Mouse (Mus musculus) B cell, adult 2 months (primary cell): ENCODE measurements at regions not wholly inside any gene's neighbourhood (a gene's known extent, or its start where the extent isn't known, plus 50 kb on each side); places are given as distances from the start of the nearest gene placed in this dataset.

Experiments used
- DNase-seq, 2 experiments: peaks; one replicate each; pipeline ENCODE4 v3.0.0; 2022

DNA sequence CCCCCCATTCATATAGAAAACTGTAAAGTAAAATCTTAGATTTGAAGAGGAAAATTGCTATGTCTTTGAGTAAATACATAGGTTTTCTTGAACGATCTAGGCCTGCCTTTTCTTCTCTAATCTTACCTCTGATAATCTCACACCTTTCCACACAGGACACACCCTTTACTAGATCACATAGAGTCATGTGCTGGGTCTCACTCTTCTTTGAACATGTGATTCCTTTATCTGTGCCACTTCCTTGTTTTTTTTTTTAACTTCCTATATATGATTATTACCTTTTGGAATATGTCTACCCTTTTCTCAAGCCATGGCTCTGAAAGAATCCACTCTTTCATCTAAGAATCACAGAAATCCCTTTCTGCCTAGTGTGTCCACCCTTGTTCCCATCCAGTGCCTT lies 136.2 kb downstream of the Klf5 start:
- no peak for DNase-seq

- no peak for DNase-seq
Observed at GRCm38 (mm10) chr14:99435512-99435911, 137.0 kb downstream of the Klf5 start.

- no peak for DNase-seq
Observed at GRCm38 (mm10) chr14:99436051-99436450, 137.6 kb downstream of the Klf5 start.

DNA sequence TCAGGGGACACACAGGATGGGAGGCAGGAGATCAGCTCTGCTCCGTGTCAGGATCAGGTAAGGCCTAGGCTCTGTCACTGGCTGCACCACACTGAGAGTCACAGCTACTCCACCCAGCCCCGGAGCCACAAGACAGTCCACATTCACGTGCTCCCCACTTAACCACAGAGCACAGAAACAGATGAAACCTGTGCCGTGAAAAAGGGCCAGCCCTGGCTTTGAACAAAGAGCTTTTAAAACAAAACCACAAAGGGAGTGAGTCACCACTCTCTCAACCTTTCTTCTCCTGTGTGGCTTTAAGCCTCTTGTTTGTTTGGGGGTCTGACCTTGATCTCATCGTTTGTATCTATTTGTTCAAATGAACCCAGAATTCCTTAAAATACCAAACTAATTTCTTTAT lies 150.6 kb downstream of the Klf5 start:
- no peak for DNase-seq

DNA sequence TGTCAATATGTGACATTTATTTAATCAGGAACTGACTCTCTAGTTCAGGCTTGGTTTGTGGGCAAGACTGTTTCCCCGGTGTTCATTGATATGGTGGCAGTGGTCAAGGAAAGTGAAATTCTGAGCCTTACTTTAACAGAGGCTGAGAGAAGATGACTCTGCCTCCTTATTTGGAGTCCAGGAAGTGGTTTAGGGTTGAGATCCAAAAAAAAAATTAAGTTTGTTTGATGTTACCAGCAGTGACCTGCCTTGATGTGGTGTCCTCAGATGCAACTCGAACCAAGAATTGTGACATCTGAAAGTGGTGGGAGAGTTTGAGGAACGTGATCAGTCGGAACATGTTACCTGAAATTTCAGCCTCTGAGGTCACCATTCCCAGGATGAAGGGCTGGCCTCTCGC lies 151.4 kb downstream of the Klf5 start:
- no peak for DNase-seq

GRCm38 (mm10) chr14:99451110-99451795 lies 152.8 kb downstream of the Klf5 start:
- DNase-seq: no peak

DNA sequence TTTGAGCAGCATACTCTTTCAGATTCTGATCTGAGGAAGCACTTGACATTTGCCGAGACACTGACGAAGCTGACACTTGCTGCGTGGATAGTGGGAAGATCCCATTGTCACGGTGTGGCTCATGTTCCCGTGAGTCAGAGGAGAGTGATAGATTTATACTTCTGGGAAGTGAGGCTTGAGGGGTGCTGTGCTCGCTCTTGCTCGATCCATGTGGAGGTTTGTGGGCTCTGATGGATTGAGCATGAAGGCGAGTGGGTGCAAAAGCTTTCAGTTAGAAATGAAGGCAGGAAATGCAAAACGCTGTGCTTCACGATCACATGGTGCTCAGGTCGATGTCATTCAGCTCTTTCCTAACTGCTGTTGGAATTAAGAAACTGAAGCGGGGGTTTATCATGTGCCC lies 155.4 kb downstream of the Klf5 start:
- DNase-seq: no peak

- no peak for DNase-seq
Observed at GRCm38 (mm10) chr14:99456555-99456954, 158.1 kb downstream of the Klf5 start.

DNA sequence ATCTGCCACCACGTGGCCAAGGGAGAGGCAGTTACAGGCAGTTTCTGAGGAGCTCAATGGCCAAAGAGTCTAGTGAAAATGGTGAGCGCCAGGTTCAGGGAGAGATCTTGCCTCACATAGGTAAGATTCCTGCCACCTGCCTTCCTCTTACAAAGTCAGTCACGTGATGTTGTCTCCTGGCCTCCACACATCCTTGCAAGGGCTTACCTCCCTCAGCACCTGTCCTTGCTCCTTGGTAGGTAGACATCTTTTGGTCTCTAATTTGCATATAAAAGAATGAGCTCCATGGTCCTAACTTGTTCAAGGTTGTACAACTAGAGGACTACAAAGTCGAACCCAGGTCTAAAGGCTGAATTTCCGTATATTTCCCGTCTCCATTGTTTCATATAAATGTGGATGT lies 159.1 kb downstream of the Klf5 start:
- no peak for DNase-seq

DNA sequence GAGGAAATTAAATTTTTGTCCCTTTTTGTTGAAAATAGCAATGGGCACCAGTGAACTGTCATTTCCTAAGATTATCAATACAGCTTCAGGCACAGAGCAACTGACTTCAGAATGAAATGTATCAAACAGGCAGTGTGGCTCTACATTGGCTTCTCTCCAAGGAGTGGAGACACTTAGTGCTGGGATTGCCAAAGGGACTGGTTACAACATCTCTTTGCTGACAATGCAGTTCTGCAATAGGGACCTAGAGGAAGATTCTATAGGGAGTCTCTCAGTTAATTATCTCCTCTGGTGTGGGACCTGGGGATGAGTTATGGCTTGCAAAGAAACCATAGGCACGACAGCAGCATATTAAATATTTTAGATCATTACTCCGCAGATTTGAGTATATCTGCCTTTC lies 173.6 kb downstream of the Klf5 start:
- no peak for DNase-seq

- DNase-seq: no peak
Observed at GRCm38 (mm10) chr14:99475271-99475670, 176.8 kb downstream of the Klf5 start.

DNA sequence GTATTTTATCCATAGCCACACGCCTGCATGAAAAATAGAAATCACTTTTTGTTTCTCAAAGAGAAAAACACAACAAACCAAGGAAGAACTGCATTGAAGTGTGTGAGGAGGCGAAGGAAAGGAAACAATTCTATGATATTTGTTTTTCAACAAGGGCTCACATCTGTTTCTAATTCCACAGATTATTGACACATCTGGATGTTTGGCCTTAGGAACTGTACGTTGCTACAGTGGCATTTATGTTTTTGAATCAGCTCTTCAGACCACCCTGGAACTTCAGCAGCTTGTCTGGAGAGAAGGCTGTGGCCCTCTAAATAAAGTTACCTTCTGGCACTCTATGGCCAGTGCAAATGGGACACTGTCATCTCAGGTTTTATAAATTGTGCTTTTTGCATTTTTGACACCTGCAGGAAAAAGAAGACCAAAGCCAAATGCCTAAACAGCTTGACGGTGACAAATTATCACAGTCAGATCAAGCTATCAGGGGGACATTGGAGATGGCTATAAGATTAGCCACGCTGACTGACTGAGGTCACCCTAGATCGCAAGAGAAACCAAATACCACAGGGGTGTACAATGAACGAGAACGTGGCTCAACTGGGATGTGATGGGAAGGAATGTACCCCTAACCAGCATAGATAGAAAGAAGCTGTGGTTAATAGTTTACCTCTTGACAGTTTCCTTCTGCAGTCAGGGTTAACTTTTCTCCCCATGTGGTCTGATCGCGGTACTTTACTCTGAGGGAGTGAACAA lies 182.0 kb downstream of the Klf5 start:
- DNase-seq: no peak

GRCm38 (mm10) chr14:99487981-99488380 lies 189.5 kb downstream of the Klf5 start:
- DNase-seq: no peak

DNA sequence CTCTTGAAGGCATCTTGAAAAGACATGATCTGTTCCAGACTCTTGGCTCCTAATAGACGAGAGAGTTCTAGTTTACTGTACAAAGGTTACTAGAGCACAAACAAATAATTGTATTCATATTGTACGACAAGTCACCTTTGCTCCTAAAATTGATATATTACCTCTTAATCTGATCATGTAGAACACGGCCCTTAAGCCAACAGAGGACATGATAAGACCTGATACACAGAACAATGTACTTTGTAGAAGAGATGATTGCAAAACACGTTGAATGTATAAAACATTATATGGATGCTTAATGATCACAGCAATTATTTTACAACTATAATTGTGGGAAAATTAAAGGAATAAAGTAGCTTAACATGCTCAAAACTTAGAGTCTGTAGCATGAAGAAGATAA lies 194.7 kb downstream of the Klf5 start:
- DNase-seq: no peak

DNA sequence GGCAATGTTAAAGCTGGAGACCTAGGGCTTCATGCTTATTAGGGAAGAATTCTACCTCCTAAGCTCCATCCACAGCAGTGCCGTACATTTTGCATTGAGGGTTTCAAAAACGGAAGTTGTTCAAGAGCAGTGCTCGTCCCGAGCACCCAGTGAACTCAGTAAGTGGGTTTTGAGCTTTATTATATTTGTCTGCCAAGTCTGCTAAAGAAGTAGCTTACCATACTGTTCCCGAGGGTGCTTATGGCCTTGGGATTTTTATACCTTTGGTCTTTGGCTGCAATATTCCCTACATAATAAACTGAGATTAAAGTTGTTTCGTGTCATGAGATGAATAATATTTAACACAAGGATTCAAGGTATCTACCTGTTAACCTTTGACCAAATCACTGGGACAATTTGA lies 195.2 kb downstream of the Klf5 start:
- DNase-seq: no peak

- no peak for DNase-seq
Observed at GRCm38 (mm10) chr14:99499502-99500266, 201.2 kb downstream of the Klf5 start.

GRCm38 (mm10) chr14:99504909-99505308 lies 206.4 kb downstream of the Klf5 start:
- DNase-seq: no peak

GRCm38 (mm10) chr14:99509696-99510536 lies 211.4 kb downstream of the Klf5 start:
- no peak for DNase-seq

DNA sequence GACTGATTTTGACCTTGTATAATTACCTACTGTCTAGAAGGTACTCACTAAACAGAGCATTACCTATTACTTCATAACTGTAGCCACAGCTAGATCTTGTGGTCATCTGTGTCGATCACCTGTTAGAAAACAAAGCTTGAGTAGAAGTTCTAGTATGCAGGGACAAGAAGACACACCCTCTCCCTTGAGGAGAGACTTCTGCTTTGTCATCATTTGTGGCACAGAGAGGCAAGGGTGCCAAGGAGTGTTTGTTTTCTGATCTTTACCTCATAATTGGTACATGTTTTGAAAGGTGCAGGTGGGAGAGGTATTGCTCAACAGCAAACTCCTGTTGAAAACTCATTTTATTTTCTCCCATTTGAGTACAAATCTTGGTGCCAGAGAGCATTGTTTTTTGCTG lies 217.0 kb downstream of the Klf5 start:
- DNase-seq: no peak

DNA sequence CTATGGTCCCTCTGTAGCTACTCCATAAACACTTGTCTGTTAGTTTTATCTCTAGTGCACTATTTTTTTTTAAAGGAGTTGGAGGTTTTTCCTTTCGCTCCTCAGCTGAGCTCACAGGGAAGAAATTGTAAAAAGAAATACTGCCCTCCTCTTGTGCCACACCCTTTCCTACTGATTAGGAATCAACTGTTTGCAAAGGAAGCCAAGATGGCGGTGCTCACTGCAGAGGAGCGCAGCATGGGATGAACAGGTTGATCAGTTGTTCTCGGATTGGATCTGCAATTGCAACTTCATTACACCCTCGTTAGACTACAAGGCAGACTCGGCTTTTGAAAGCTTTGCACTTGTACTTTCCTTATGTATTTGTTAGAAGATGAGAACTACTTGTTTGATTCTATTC lies 218.2 kb downstream of the Klf5 start:
- no peak for DNase-seq

DNA sequence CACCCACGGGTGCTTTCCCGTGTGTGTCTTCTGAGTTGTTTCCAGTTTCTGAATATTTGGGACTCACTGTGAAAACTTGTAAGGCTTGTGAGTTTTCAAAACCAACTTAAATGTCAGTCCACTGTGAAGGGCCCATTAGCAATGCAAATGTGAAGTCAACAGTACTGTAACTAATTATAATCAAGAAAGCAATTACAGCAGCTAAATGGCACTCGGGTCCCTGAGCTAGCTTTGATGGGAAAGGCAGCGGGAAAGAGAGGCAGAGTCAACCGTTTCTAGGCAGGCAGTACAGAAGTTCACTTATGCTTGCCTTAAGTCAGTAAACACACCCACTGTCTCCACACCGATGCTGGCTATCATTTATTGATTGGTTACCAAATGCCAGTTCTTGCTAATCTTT lies 221.9 kb downstream of the Klf5 start:
- no peak for DNase-seq

- DNase-seq: no peak
Observed at GRCm38 (mm10) chr14:99521954-99522523, 223.5 kb downstream of the Klf5 start.

DNA sequence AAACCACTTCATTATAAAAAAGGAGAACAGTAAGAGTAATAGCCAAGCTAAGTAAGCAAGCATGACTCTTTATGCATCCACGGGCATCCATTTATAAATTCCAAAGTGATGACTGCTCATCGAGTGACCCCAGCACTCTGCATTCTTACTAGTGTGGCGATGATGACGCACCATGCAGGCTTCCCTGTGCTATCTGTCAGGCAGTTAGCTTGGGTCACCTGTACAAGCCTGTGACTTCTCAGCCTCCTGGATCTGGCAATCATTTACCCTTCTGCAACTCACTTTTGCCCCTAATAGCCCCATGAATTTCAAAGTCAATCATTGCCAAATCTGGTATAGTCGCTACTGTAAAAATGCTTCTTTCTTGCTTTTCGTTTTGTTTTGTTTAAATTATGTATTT lies 237.3 kb downstream of the Klf5 start:
- no peak for DNase-seq
